Mouse (Mus musculus): ENCODE results near the gene Itgb6.

- TF ChIP-seq POLR2A (IDR thresholded peaks at IDR 0.05; ENCODE audit: low read depth, low read length) (no peak), CTCF (IDR thresholded peaks at IDR 0.05; ENCODE audit: extremely low read depth, insufficient read length, insufficient replicate concordance, low read depth, low read length) (no peak)
These were observed 5.1 kb downstream of the Itgb6 start for GRCm38 (mm10) chr2:60717348-60717747.

Data from small intestine, adult 2 months (tissue).